Mouse (Mus musculus): Measurements from ENCODE around the gene Gm6588. TPM values are rescaled to one million over a fixed set of nuclear protein-coding genes. Genes with fewer than 3 reads are reported as not detected.

Gene Gm6588
- polyA plus RNA-seq, 1 experiment: not detected

- Histone ChIP-seq H3K4me3 (ENCODE audit: insufficient read depth, low read depth, low read length) (no peak overlapping the region), H3K27ac (replicated peaks; ENCODE audit: low read depth, low read length) (no peak overlapping the region)
Measured at GRCm38 (mm10) chr5:112488101-112488776, 39.0 kb downstream of the Gm6588 start.

GRCm38 (mm10) chr5:112491489-112491888 is 42.3 kb downstream of the Gm6588 start:
- Histone ChIP-seq H3K4me3 (ENCODE audit: insufficient read depth, low read depth, low read length) (no peak overlapping the region), H3K27ac (replicated peaks; ENCODE audit: low read depth, low read length) (no peak overlapping the region), H3K4me1 (ENCODE audit: control insufficient read depth, insufficient read depth, insufficient read length, low read length) (no peaks in the 10 kb centered on the region)

More at GRCm38 (mm10) chr5:112488101-112488776, 39.0 kb downstream of the Gm6588 start:
- no peaks in the 10 kb centered on the region for H3K4me1 ChIP-seq (ENCODE audit: control insufficient read depth, insufficient read depth, insufficient read length, low read length)

GRCm38 (mm10) chr5:112493492-112493891 is 44.3 kb downstream of the Gm6588 start:
- Histone ChIP-seq H3K4me3 (ENCODE audit: insufficient read depth, low read depth, low read length) (no peak overlapping the region), H3K4me1 (ENCODE audit: control insufficient read depth, insufficient read depth, insufficient read length, low read length) (no peaks in the 10 kb centered on the region)

GRCm38 (mm10) chr5:112496753-112497369 is 47.6 kb downstream of the Gm6588 start:
- Histone ChIP-seq H3K4me1 (ENCODE audit: control insufficient read depth, insufficient read depth, insufficient read length, low read length) (no peaks in the 10 kb centered on the region), H3K4me3 (ENCODE audit: insufficient read depth, low read depth, low read length) (no peak overlapping the region), H3K27ac (replicated peaks; ENCODE audit: low read depth, low read length) (no peak overlapping the region)

More at GRCm38 (mm10) chr5:112493492-112493891, 44.3 kb downstream of the Gm6588 start:
- H3K27ac ChIP-seq (replicated peaks; ENCODE audit: low read depth, low read length): no peak overlapping the region

GRCm38 (mm10) chr5:112498921-112499917 is 50.0 kb downstream of the Gm6588 start:
- Histone ChIP-seq H3K27ac (replicated peaks; ENCODE audit: low read depth, low read length) (no peak overlapping the region), H3K4me1 (ENCODE audit: control insufficient read depth, insufficient read depth, insufficient read length, low read length) (no peaks in the 10 kb centered on the region), H3K4me3 (ENCODE audit: insufficient read depth, low read depth, low read length) (no peak overlapping the region)

GRCm38 (mm10) chr5:112499918-112500682 is 50.9 kb downstream of the Gm6588 start:
- Histone ChIP-seq H3K4me1 (ENCODE audit: control insufficient read depth, insufficient read depth, insufficient read length, low read length) (no peaks in the 10 kb centered on the region), H3K4me3 (ENCODE audit: insufficient read depth, low read depth, low read length) (no peak overlapping the region), H3K27ac (replicated peaks; ENCODE audit: low read depth, low read length) (no peak overlapping the region)

Other genes starting within 250 kb of the Gm6588 start
- not detected in 2 replicates for gene Cryba4, start 196.9 kb upstream of the Gm6588 start, polyA plus RNA-seq (2012; ENCODE audit: insufficient read depth, insufficient read length, missing spikeins)
- gene Crybb1, start 193.6 kb upstream of the Gm6588 start, polyA plus RNA-seq (2012; ENCODE audit: insufficient read depth, insufficient read length, missing spikeins): not detected in 2 replicates
- 23.8 and 30.1 TPM in 2 replicates for gene Tpst2, start 172.7 kb upstream of the Gm6588 start, polyA plus RNA-seq (2012; ENCODE audit: insufficient read depth, insufficient read length, missing spikeins)
- 9.5 and 9.8 TPM in 2 replicates for gene Tfip11, start 123.1 kb upstream of the Gm6588 start, polyA plus RNA-seq (2012; ENCODE audit: insufficient read depth, insufficient read length, missing spikeins)
- 8.3 and 14.3 TPM in 2 replicates for gene Srrd, start 106.4 kb upstream of the Gm6588 start, polyA plus RNA-seq (2012; ENCODE audit: insufficient read depth, insufficient read length, missing spikeins)
- 8.0 and 11.9 TPM in 2 replicates for gene Hps4, start 106.3 kb upstream of the Gm6588 start, polyA plus RNA-seq (2012; ENCODE audit: insufficient read depth, insufficient read length, missing spikeins)
- not detected in 2 replicates for gene Gm6583, start 93.4 kb upstream of the Gm6588 start, polyA plus RNA-seq (2012; ENCODE audit: insufficient read depth, insufficient read length, missing spikeins)
- 1.0 and 1.5 TPM in 2 replicates for gene Asphd2, start 54.6 kb upstream of the Gm6588 start, polyA plus RNA-seq (2012; ENCODE audit: insufficient read depth, insufficient read length, missing spikeins)
- gene Sez6l, start 127.8 kb downstream of the Gm6588 start, polyA plus RNA-seq (2012; ENCODE audit: insufficient read depth, insufficient read length, missing spikeins): not detected in 2 replicates